Mouse (Mus musculus): Measurements from ENCODE around the gene Rb1.

Rb1 gene

GRCm38 (mm10) chr14:73204016-73204415 lies 121.6 kb downstream of the Rb1 start:
- DNase-seq (ENCODE audit: low read depth), result no peak

- DNase-seq (ENCODE audit: low read depth), result no peak
These were observed 124.2 kb downstream of the Rb1 start for GRCm38 (mm10) chr14:73201447-73201846.

- no peak for DNase-seq (ENCODE audit: low read depth)
These were observed 126.6 kb downstream of the Rb1 start for GRCm38 (mm10) chr14:73199058-73199457.

- no peak for DNase-seq (ENCODE audit: low read depth)
These were observed 138.7 kb downstream of the Rb1 start for GRCm38 (mm10) chr14:73186875-73187274.

- DNase-seq (ENCODE audit: low read depth), result no peak
These were observed 144.5 kb downstream of the Rb1 start for GRCm38 (mm10) chr14:73181144-73181543.

- peak; percentile 76 for DNase-seq (ENCODE audit: low read depth)
These were observed 145.0 kb downstream of the Rb1 start for GRCm38 (mm10) chr14:73180671-73181070.

- DNase-seq (ENCODE audit: low read depth), result peak; percentile 66
These were observed 146.4 kb downstream of the Rb1 start for GRCm38 (mm10) chr14:73179221-73179681.

GRCm38 (mm10) chr14:73177961-73178360 lies 147.7 kb downstream of the Rb1 start:
- no peak for DNase-seq (ENCODE audit: low read depth)

GRCm38 (mm10) chr14:73176266-73176665 lies 149.4 kb downstream of the Rb1 start:
- peak; percentile 13 for DNase-seq (ENCODE audit: low read depth)

- DNase-seq (ENCODE audit: low read depth), result peak; percentile 78
These were observed 149.8 kb downstream of the Rb1 start for GRCm38 (mm10) chr14:73175814-73176213.

- no peak for DNase-seq (ENCODE audit: low read depth)
These were observed 150.6 kb downstream of the Rb1 start for GRCm38 (mm10) chr14:73175031-73175430.

GRCm38 (mm10) chr14:73174091-73174995 lies 151.3 kb downstream of the Rb1 start:
- no peak for DNase-seq (ENCODE audit: low read depth)

- no peak for DNase-seq (ENCODE audit: low read depth)
These were observed 152.0 kb downstream of the Rb1 start for GRCm38 (mm10) chr14:73173662-73174061.

- peak; percentile 42 for DNase-seq (ENCODE audit: low read depth)
These were observed 153.2 kb downstream of the Rb1 start for GRCm38 (mm10) chr14:73172196-73173011.

- DNase-seq (ENCODE audit: low read depth), result no peak
These were observed 155.4 kb downstream of the Rb1 start for GRCm38 (mm10) chr14:73169926-73170844.

GRCm38 (mm10) chr14:73168605-73169004 lies 157.0 kb downstream of the Rb1 start:
- peak; percentile 58 for DNase-seq (ENCODE audit: low read depth)

- no peak for DNase-seq (ENCODE audit: low read depth)
These were observed 160.5 kb downstream of the Rb1 start for GRCm38 (mm10) chr14:73165136-73165535.

GRCm38 (mm10) chr14:73163363-73163998 lies 162.1 kb downstream of the Rb1 start:
- peak; percentile 93 for DNase-seq (ENCODE audit: low read depth)

GRCm38 (mm10) chr14:73162192-73162800 lies 163.3 kb downstream of the Rb1 start:
- peak; percentile 62 for DNase-seq (ENCODE audit: low read depth)

GRCm38 (mm10) chr14:73161303-73161702 lies 164.3 kb downstream of the Rb1 start:
- DNase-seq (ENCODE audit: low read depth), result no peak

GRCm38 (mm10) chr14:73148125-73148524 lies 177.5 kb downstream of the Rb1 start:
- no peak for DNase-seq (ENCODE audit: low read depth)

All from 416B (cell line).